Mouse (Mus musculus): ENCODE measurements around the gene Olfr837.
"Not testable (repeated sequence)": the region's sequence is repeated elsewhere in the genome, so short reads cannot be mapped to it uniquely, and the experiment has no call there.

Olfr837 gene

GRCm38 (mm10) chr9:19136017-19136416, at the start of gene Olfr837:
Gene Olfr837 (plus strand): TSS chr9:19136317.
- DNase-seq (ENCODE audit: extremely low spot score, low spot score) = no peak

- not testable (repeated sequence) for DNase-seq (ENCODE audit: extremely low spot score, low spot score)
Measured at GRCm38 (mm10) chr9:19092889-19093753, 43.0 kb upstream of the Olfr837 start.

DNA sequence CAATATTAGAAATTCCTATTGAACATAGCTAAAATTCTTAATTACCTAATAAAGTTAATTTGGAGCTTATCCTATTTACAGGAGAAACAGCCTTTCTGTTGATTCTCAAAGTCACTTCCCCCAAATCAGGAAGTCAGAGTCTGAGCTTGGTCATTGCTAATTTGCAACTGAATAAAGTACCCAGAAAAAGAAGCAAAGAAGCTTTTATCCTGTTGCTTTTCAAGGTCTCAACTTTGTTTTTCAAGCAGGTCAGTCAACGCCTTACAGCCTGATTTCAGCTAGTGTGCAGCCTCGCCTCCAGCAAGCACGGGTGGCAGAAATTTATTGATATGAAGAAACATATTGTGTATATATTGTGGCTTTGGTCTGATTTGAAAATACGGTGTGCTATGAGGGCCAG, 38.8 kb upstream of the Olfr837 start:
- DNase-seq (ENCODE audit: extremely low spot score, low spot score) = no peak

DNA sequence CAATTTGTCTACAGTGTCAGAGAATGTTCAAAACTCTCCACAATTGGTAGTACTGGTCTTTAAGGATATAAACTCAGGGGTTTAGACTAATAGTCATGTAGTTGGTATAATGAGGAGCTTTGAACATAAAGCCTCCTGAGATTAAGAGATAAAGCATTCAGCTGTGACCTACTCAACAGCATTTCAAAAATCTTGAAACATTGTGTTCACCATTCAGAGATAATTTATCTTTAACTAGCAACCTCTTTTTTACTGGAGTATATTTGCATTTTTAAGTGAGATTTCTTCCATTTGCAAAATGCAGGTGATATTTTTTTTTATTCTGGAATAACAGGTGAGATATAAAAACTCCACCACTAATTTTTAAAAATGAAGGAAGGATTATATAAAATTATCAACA, 16.0 kb upstream of the Olfr837 start, which contains the start of gene Olfr836:
Gene Olfr836, plus strand, starts transcription at position 301 of the 400 bp plus-strand sequence.
- no peak for DNase-seq (ENCODE audit: extremely low spot score, low spot score)

DNA sequence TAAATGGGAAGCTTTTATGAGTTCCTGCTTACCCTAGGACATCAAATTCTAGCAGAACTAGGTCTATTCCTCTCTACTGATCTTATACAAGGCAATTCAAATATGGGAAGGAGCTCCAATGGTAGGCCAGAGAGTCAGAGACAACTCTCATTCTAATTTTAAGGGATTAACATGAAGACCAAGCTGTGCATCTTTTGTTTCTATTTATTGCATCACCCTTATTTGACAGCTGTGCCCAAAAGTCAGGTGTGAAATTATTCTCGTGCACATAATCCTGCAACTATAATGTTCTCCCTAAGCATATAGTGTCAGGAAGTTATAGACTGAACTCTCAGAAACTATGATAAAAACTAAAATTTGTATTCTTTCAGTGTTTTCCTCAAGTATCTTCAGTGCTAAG, 41.1 kb downstream of the Olfr837 start, which contains the start of gene Olfr839-ps1:
Gene Olfr839-ps1, minus strand, starts transcription at position 101 of the 400 bp plus-strand sequence.
- no peak for DNase-seq (ENCODE audit: extremely low spot score, low spot score)
